Mouse (Mus musculus) lung, embryonic 15.5 days (tissue): ENCODE data around the gene Ucp3. TPM values are rescaled to one million over a fixed set of nuclear protein-coding genes. Genes with fewer than 3 reads are reported as not detected.

Experiments used
- ATAC-seq: fragments of 200-750 bp; cut with Nextera tagmentation; 2 replicates; pipeline ENCODE4 v1.8.0; 2017; ENCODE audit warnings: moderate number of reproducible peaks, borderline replicate concordance; ENCODE audit not compliant: low FRiP score, low TSS enrichment; ENCODE audit errors: extremely low read depth
- H3K27ac ChIP-seq: fragments of 300-500 bp; sonication (generic); 2 replicates; pipeline ENCODE4 v1.5.1; 2015; ENCODE audit warnings: moderate library complexity, mild to moderate bottlenecking, inconsistent platforms
- H3K27me3 ChIP-seq: fragments of 300-500 bp; sonication (generic); 2 replicates; pipeline ENCODE4 v1.6.1; 2015; ENCODE audit warnings: inconsistent platforms
- H3K36me3 ChIP-seq: fragments of 300-500 bp; sonication (generic); 2 replicates; pipeline ENCODE4 v1.6.1; 2015; ENCODE audit warnings: inconsistent platforms
- H3K4me1 ChIP-seq: fragments of 300-500 bp; sonication (generic); 2 replicates; pipeline ENCODE4 v1.6.1; 2015; ENCODE audit warnings: inconsistent platforms
- H3K4me2 ChIP-seq: fragments of 300-500 bp; sonication (generic); 2 replicates; pipeline ENCODE4 v1.6.1; 2015; ENCODE audit warnings: inconsistent platforms, mild to moderate bottlenecking, moderate library complexity
- H3K4me3 ChIP-seq: fragments of 300-500 bp; sonication (generic); 2 replicates; pipeline ENCODE4 v1.5.1; 2015; ENCODE audit warnings: mild to moderate bottlenecking, inconsistent platforms
- H3K9ac ChIP-seq: fragments of 300-500 bp; sonication (generic); 2 replicates; pipeline ENCODE4 v1.6.1; 2015; ENCODE audit warnings: inconsistent platforms
- H3K9me3 ChIP-seq: fragments of 300-500 bp; sonication (generic); 2 replicates; pipeline ENCODE4 v1.6.1; 2016; ENCODE audit warnings: inconsistent platforms
- WGBS: fragments of 180-500 bp; shearing (Covaris S2); methylation state at CpG from one replicate; pipeline ENCODE4 v1.1.7; 2015; 5-methylcytosine and 5-hydroxymethylcytosine counted together
- polyA plus RNA-seq: library from polyadenylated mRNA; unstranded; fragments of >200 nt; fragmentation: Nextera tagmentation; extraction: Ambion mirVana; gene quantifications from 2 replicates; pipeline ENCODE4 v1.2.1, GENCODE M21; 2015

Ucp3 gene
- 0.06 TPM in 1 of 2 replicates, not detected in the other for polyA plus RNA-seq

DNA sequence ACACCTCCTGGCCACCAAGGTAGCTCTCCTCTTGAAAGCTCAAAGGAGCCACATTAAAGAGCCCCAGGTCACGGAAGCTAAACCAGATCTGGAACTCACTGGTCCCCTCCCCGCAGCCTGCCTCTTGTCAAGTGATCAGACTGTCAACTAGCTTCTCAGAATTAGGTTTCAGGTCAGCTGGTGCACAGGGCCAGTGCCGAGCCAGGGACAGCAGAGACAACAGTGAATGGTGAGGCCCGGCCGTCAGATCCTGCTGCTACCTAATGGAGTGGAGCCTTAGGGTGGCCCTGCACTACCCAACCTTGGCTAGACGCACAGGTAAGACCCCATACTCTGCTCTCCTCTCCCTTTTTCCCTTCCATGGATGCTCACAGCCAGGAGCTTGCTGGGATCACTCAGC is at the start of gene Ucp3:
Gene Ucp3, plus strand, starts transcription at position 214 of the 400 bp plus-strand sequence.
- Histone ChIP-seq H3K4me3 (no peak within 1 kb of the TSS), H3K27me3 (no peaks in the 10 kb centered on the region), H3K9ac (no peak within 1 kb of the TSS), H3K27ac (no peak within 1 kb of the TSS), H3K36me3 (no peaks in the 10 kb centered on the region), H3K9me3 (no peaks in the 10 kb centered on the region), H3K4me1 (peaks cover 5% of the 10 kb centered on the region; the same call in 1 of the 2 replicates), H3K4me2 (no peak within 1 kb of the TSS)
- ATAC-seq = no peak
- 76% methylated on average over 6 of the region's 6 CpGs for WGBS

DNA sequence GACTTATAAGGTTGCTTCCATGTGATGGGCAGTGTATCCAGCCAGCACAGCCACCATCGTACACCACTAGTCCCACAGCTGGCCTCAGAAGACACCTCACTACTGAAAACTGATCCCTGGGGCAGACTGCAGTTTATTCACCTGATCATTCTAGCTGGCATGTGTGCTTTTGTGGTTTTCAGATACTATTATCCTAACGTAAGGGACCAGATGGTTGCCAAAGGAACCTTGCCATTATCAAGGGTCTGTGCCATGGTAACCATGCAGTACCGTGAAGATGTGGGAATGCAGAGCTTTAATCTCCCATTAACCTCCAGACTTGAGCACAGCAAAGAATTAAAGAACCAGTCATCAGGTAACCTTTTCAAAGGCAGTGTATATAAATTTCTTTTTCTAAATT is 47.0 kb upstream of the Ucp3 start:
- no peak overlapping the region for H3K4me3 ChIP-seq
- 89% methylated on average over 3 of the region's 3 CpGs for WGBS
- H3K36me3 ChIP-seq = peaks cover 62% of the 10 kb centered on the region
- no peaks in the 10 kb centered on the region for H3K9me3 ChIP-seq
- 0 out of 2 replicates have a peak, but pooled peaks cover 1% of the 10 kb centered on the region for H3K4me1 ChIP-seq
- no peak overlapping the region for H3K27ac ChIP-seq
- no peak overlapping the region for H3K4me2 ChIP-seq
- no peaks in the 10 kb centered on the region for H3K27me3 ChIP-seq
- H3K9ac ChIP-seq = no peak overlapping the region
- ATAC-seq = no peak

DNA sequence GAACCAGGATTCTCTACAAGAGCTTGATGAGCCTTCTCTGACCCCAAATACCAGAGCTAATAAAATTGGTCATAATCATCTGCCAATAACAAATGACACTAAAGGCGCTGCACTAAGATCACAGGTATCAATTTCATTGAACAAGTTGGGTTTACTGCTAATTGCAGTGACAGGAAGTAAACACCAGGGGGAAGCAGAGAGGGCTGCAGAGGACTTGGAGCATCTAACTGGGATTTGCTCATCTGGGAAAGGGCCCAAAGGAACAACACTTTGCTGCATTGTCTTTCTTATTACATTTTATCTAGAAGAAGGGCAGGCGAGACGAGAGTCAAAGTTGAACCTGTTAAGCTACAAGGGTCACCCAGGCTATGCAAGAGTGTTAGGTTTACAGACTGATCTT is 43.7 kb upstream of the Ucp3 start:
- peaks cover 72% of the 10 kb centered on the region for H3K36me3 ChIP-seq
- no peaks in the 10 kb centered on the region for H3K9me3 ChIP-seq
- WGBS = 49% methylated on average over 3 of the region's 3 CpGs
- H3K4me1 ChIP-seq = 0 out of 2 replicates have a peak, but pooled peaks cover 5% of the 10 kb centered on the region
- no peaks in the 10 kb centered on the region for H3K27me3 ChIP-seq
- no peak for ATAC-seq
- no peak overlapping the region for H3K27ac ChIP-seq
- no peak overlapping the region for H3K4me2 ChIP-seq
- H3K4me3 ChIP-seq = no peak overlapping the region
- H3K9ac ChIP-seq = no peak overlapping the region

DNA sequence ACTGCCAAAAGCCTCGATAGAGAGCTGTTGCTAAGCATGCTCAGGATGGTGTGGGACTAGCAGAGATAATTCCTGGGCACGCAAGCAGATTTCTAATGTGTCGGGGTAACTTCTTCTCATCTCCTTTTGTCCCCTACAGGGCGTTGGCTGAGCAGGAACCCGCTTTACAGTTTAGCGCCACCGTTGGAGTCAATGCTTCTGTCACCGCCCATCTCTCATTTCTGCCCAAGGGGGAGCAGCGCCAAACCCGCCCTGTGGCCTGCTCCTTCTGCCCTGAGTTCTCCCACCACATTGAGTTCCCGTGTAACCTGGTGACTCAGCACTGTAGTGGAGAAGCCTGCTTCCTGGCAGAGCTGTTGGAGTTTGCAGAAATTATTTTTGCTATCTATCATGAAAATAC is 42.9 kb upstream of the Ucp3 start:
- H3K27ac ChIP-seq = no peak overlapping the region
- 85% methylated on average over 11 of the region's 11 CpGs for WGBS

DNA sequence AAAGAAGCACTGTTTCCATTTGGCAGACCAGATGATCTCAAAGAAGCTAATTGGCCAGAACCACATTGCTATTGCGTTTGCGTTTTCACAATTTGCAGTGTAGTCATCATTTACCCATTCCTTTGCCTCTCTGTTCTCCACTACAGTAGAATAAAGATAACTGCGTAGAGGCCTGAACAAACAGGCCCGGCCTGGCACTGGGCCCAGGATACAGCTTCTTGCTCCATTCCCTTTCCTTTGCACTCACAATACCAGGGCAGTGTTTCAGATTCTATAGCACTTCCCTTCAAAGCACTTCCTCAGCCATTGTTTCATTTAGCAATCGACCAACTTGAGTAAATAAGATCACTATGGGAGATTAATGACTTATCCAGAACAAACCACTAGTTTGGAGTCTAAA is 41.7 kb upstream of the Ucp3 start:
- no peaks in the 10 kb centered on the region for H3K27me3 ChIP-seq
- ATAC-seq = no peak
- H3K4me3 ChIP-seq = no peak overlapping the region
- no peak overlapping the region for H3K27ac ChIP-seq
- WGBS = 66% methylated on average over 5 of the region's 5 CpGs
- peaks cover 64% of the 10 kb centered on the region for H3K36me3 ChIP-seq
- H3K9me3 ChIP-seq = no peaks in the 10 kb centered on the region
- no peak overlapping the region for H3K4me2 ChIP-seq
- H3K9ac ChIP-seq = no peak overlapping the region
- H3K4me1 ChIP-seq = 0 out of 2 replicates have a peak, but pooled peaks cover 5% of the 10 kb centered on the region

More for the DNA sequence above, 42.9 kb upstream of the Ucp3 start:
- H3K36me3 ChIP-seq = peaks cover 65% of the 10 kb centered on the region
- H3K4me3 ChIP-seq = no peak overlapping the region
- H3K9me3 ChIP-seq = no peaks in the 10 kb centered on the region
- H3K4me2 ChIP-seq = no peak overlapping the region
- H3K27me3 ChIP-seq = no peaks in the 10 kb centered on the region
- 0 out of 2 replicates have a peak, but pooled peaks cover 5% of the 10 kb centered on the region for H3K4me1 ChIP-seq
- H3K9ac ChIP-seq = no peak overlapping the region
- no peak; the same call in 1 of the 2 replicates for ATAC-seq

DNA sequence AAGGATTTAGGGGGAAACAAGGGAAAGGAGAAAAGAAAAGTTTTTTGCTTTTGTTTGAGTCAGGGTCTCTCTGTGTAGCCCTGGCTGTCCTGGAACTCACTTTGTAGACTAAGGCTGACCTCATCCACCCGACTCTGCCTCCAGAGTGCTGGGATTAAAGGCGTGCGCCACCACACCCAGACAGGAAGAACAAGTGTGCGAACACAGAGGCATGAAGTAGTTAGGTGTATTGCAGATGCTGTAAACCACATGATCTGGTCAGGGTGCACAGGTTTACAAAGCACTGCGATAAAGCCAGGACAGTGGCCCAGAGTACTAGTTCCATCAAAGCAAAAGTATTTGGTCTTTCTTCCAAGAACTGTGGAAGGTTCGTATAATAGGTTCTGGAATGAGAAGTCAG is 39.5 kb upstream of the Ucp3 start:
- H3K4me2 ChIP-seq = no peak overlapping the region
- no peak for ATAC-seq
- no peaks in the 10 kb centered on the region for H3K9me3 ChIP-seq
- H3K36me3 ChIP-seq = peaks cover 61% of the 10 kb centered on the region
- 92% methylated on average over 6 of the region's 6 CpGs for WGBS
- H3K4me1 ChIP-seq = 0 out of 2 replicates have a peak, but pooled peaks cover 5% of the 10 kb centered on the region
- no peak overlapping the region for H3K9ac ChIP-seq
- no peaks in the 10 kb centered on the region for H3K27me3 ChIP-seq
- no peak overlapping the region for H3K4me3 ChIP-seq
- no peak overlapping the region for H3K27ac ChIP-seq

DNA sequence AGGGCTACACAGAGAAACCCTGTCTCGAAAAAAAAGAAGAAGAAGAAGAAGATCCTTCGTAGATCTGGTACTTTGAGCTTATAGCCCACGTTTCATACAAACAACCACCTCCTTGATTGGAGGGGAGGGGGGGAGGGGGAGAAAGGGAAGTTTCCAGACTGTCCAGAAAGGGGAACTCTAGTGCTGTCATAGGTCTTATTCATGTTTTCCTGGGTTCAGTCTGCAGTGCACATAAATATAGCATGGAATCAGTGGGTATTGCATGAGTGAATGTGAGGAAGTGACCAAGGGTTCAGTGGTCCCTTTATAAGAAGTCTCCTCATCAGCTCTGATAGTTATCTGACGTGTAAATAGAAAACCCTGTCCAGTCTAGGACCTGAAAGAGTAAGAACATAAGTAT is 29.1 kb upstream of the Ucp3 start:
- Histone ChIP-seq H3K4me2 (no peak overlapping the region), H3K36me3 (peaks cover 55% of the 10 kb centered on the region), H3K27ac (no peak overlapping the region), H3K27me3 (no peaks in the 10 kb centered on the region), H3K9me3 (no peaks in the 10 kb centered on the region), H3K4me1 (no peaks in the 10 kb centered on the region), H3K4me3 (no peak overlapping the region), H3K9ac (no peak overlapping the region)
- no peak for ATAC-seq
- 81% methylated on average over 4 of the region's 4 CpGs for WGBS

DNA sequence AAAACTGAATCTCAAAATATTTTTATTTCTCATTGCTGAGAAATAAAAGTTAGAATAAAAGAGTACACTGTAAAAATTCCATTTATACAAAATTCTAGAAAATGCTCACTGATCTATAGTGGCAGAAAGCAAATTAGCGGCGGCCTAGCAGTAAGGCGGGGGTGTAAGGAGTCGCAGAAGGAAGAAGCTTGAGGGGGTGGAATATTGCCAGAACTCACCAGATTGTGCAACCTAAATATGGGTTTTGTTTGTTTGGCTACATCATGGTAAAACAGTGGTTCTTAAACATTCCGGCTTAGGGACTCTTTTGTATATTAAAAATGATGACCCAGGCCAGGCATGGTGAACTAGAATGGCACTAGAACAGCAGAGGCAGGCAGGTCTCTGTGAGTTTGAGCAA is 26.5 kb upstream of the Ucp3 start:
- H3K27me3 ChIP-seq = no peaks in the 10 kb centered on the region
- H3K9me3 ChIP-seq = no peaks in the 10 kb centered on the region
- no peak overlapping the region for H3K9ac ChIP-seq
- H3K36me3 ChIP-seq = peaks cover 62% of the 10 kb centered on the region
- no peak overlapping the region for H3K4me2 ChIP-seq
- no peak overlapping the region for H3K4me3 ChIP-seq
- ATAC-seq = no peak
- H3K27ac ChIP-seq = no peak overlapping the region
- H3K4me1 ChIP-seq = no peaks in the 10 kb centered on the region
- WGBS = 91% methylated on average over 5 of the region's 5 CpGs

DNA sequence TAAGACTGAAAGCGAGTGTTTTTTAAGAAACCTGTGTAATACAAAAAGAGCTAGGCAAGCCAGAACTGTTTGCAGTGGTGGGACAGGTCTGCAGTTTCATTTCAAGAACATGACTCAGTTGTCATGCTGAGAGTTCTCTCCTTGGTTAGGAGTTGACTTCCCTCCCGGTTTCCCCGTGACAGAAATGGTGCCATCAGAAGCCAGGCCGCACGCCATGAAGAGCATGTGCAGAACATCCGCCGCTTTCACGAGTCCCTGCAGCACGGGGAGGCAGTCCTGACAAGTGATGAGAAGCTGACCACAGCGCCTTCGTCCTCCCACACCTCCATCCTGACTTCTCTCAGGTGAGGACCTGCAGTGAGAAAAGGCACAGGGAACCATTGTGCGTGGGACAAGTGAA is 24.3 kb upstream of the Ucp3 start:
- no peak overlapping the region for H3K4me2 ChIP-seq
- ATAC-seq = no peak

DNA sequence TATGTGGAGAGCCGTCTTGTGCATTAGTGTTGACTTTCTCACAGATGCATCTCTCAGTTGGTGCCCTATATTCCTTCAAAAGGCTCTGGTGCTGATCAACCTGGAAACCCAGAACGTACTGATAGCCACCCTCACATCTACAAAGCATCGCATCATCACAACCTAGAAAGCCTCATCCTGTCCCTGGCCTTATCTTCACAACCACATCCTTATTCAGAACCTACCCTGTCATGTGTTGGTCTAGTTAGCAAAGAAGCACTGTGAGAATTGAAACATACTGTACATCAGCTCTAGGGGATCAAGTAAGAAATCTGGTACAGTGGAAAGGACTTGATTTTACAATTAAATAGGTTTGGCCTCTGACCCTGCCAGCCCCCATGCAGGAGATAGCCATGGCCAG is 23.8 kb upstream of the Ucp3 start:
- WGBS = 83% methylated on average over 3 of the region's 3 CpGs
- Histone ChIP-seq H3K27me3 (no peaks in the 10 kb centered on the region), H3K9ac (no peak overlapping the region), H3K4me2 (no peak overlapping the region), H3K4me3 (no peak overlapping the region), H3K9me3 (no peaks in the 10 kb centered on the region), H3K27ac (no peak overlapping the region), H3K4me1 (no peaks in the 10 kb centered on the region), H3K36me3 (peaks cover 67% of the 10 kb centered on the region)
- no peak for ATAC-seq

More for the DNA sequence above, 24.3 kb upstream of the Ucp3 start:
- no peaks in the 10 kb centered on the region for H3K27me3 ChIP-seq
- H3K4me1 ChIP-seq = no peaks in the 10 kb centered on the region
- H3K9me3 ChIP-seq = no peaks in the 10 kb centered on the region
- H3K36me3 ChIP-seq = peaks cover 67% of the 10 kb centered on the region
- H3K4me3 ChIP-seq = no peak overlapping the region
- H3K9ac ChIP-seq = no peak overlapping the region
- 91% methylated on average over 12 of the region's 12 CpGs for WGBS
- H3K27ac ChIP-seq = no peak overlapping the region

DNA sequence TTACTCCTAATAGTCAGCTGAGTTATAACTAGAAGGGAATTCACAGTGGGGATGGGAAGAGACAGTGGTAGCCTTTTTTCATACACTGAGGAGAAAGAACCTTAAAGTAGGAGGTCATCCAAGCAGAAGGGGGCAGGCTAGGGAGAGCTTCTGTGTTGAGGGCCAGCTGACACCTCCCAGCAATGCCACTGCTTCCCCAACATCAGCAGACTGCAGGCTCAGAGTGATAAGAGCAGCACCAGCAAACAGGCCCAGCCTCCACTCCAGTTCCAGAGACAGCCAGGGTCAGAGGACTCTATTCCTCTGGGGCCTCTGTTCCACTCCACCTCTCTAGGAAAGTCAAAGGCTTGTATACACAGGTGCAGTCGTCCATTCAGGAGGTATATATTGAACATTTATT is 14.6 kb upstream of the Ucp3 start:
- no peaks in the 10 kb centered on the region for H3K27me3 ChIP-seq
- no peak overlapping the region for H3K27ac ChIP-seq
- no peak overlapping the region for H3K4me3 ChIP-seq
- H3K4me1 ChIP-seq = no peaks in the 10 kb centered on the region
- peaks cover 36% of the 10 kb centered on the region for H3K36me3 ChIP-seq
- no peak overlapping the region for H3K4me2 ChIP-seq
- 53% methylated on average over 1 of the region's 1 CpGs for WGBS
- no peak for ATAC-seq
- no peak overlapping the region for H3K9ac ChIP-seq
- H3K9me3 ChIP-seq = no peaks in the 10 kb centered on the region

DNA sequence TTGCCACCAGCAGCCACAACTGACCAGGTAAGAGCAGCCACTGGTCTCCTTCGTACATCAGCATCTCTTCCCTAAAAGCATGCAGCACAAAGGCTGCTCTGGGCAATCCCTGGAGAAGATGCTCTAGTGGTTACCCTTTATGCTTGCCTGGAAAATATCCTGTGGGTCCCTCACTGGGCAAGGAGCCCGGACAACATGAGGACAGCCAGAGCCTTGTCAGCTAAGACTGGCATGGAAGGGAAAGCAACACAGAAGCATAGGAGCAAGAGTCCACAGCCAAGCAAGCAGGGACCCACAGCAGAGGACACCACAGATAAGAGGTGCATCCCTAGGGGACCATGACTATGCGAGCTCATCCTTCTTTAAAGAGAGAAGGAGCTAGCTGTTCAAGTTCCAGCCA is 12.9 kb upstream of the Ucp3 start:
- Histone ChIP-seq H3K4me1 (peaks cover 2% of the 10 kb centered on the region; the same call in 1 of the 2 replicates), H3K9ac (no peak overlapping the region), H3K27me3 (no peaks in the 10 kb centered on the region), H3K4me2 (no peak overlapping the region), H3K27ac (no peak overlapping the region), H3K36me3 (peaks cover 23% of the 10 kb centered on the region), H3K4me3 (no peak overlapping the region), H3K9me3 (no peaks in the 10 kb centered on the region)
- ATAC-seq = no peak
- WGBS = 95% methylated on average over 3 of the region's 3 CpGs

DNA sequence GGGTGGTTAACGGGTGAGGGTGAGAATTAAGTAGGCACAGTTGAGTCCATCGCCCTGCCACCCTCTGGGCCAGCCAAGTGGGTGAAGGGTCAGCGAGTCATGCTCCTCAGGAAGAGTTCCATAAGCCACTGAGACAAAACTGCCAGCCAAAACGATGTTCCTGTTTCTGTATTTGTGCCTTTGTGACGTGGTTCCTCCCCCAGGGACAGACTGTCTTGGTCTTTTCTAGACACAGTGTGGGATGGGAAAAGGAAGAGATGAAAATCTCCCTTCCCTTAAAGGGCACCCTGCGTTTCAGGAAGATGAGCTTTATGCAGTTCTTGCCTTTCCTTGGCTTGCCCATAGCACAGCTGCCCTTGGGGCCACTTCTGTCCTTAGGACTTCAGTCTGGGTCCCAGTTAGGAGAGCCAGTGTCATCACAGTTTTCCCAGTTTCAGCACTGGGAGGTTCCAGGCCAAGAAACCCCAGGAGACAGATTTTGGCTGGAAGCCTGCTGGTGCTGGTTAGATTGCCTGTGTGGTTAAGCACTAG is 11.1 kb upstream of the Ucp3 start:
- Histone ChIP-seq H3K36me3 (peaks cover 9% of the 10 kb centered on the region), H3K27me3 (no peaks in the 10 kb centered on the region), H3K4me2 (no peak overlapping the region), H3K27ac (no peak overlapping the region), H3K9me3 (no peaks in the 10 kb centered on the region), H3K4me1 (peaks cover 17% of the 10 kb centered on the region), H3K9ac (no peak overlapping the region), H3K4me3 (no peak overlapping the region)
- WGBS = 79% methylated on average over 6 of the region's 6 CpGs
- ATAC-seq = no peak
